Mouse (Mus musculus): ENCODE data around the gene Mosmo. TPM values are rescaled to one million over a fixed set of nuclear protein-coding genes. Genes with fewer than 3 reads are reported as not detected.

Mosmo gene
- polyA plus RNA-seq, 3 experiments from 2014 or later: 7.2 to 8.3 (median 8.0) TPM

Other genes with a start within 250 kb of the Mosmo start
- 100 to 1,000 TPM; 223 to 256 (median 238) TPM for gene Uqcrc2, start 42.4 kb upstream of the Mosmo start, polyA plus RNA-seq (2017; shearing (Covaris generic))
- gene Pdzd9, start 7.3 kb upstream of the Mosmo start, polyA plus RNA-seq (2017; shearing (Covaris generic)): under 1 TPM; 0.59 to 0.99 (median 0.79) TPM
- gene Vwa3a, start 61.7 kb downstream of the Mosmo start, polyA plus RNA-seq (2017; shearing (Covaris generic)): not detected
- gene Gm5737, start 134.7 kb downstream of the Mosmo start, polyA plus RNA-seq (2017; shearing (Covaris generic)): not detected
- 1 to 10 TPM in 2 of 3 experiments, under 1 TPM in 1; 0.73 to 2.7 (median 2.2) TPM for gene Eef2k, start 165.2 kb downstream of the Mosmo start, polyA plus RNA-seq (2017; shearing (Covaris generic))
- gene Polr3e, start 240.1 kb downstream of the Mosmo start, polyA plus RNA-seq (2017; shearing (Covaris generic)): 10 to 100 TPM in 1 of 3 experiments, 1 to 10 TPM in 2; 7.0 to 10.6 (median 8.7) TPM

Measured in inflammation-experienced regulatory T-cells, adult 6 months (primary cell).